Mouse (Mus musculus): ENCODE results near the gene Spaca9.

Gene Spaca9

GRCm38 (mm10) chr2:28665818-28666217 lies 33.7 kb downstream of the Spaca9 start:
- no peak for DNase-seq (ENCODE audit: low read depth, low spot score)

GRCm38 (mm10) chr2:28662891-28663290 lies 36.6 kb downstream of the Spaca9 start:
- DNase-seq (ENCODE audit: low read depth, low spot score), result no peak

- DNase-seq (ENCODE audit: low read depth, low spot score), result peak; percentile 68
These were observed 43.3 kb downstream of the Spaca9 start for GRCm38 (mm10) chr2:28656216-28656615.

- peak; percentile 80 for DNase-seq (ENCODE audit: low read depth, low spot score)
These were observed 45.2 kb downstream of the Spaca9 start for GRCm38 (mm10) chr2:28654295-28654694.

GRCm38 (mm10) chr2:28653351-28653750 lies 46.2 kb downstream of the Spaca9 start:
- no peak for DNase-seq (ENCODE audit: low read depth, low spot score)

GRCm38 (mm10) chr2:28650526-28650925 lies 49.0 kb downstream of the Spaca9 start:
- DNase-seq (ENCODE audit: low read depth, low spot score), result no peak

GRCm38 (mm10) chr2:28643081-28643480 lies 56.4 kb downstream of the Spaca9 start:
- DNase-seq (ENCODE audit: low read depth, low spot score), result no peak
